Mouse (Mus musculus): ENCODE results near the gene Msantd3. TPM values are rescaled to one million over a fixed set of nuclear protein-coding genes. Genes with fewer than 3 reads are reported as not detected.

Gene Msantd3
- 32.1 and 38.6 TPM in 2 replicates for polyA plus RNA-seq (2014; fragmentation: Nextera tagmentation; extraction: Ambion mirVana)

DNA sequence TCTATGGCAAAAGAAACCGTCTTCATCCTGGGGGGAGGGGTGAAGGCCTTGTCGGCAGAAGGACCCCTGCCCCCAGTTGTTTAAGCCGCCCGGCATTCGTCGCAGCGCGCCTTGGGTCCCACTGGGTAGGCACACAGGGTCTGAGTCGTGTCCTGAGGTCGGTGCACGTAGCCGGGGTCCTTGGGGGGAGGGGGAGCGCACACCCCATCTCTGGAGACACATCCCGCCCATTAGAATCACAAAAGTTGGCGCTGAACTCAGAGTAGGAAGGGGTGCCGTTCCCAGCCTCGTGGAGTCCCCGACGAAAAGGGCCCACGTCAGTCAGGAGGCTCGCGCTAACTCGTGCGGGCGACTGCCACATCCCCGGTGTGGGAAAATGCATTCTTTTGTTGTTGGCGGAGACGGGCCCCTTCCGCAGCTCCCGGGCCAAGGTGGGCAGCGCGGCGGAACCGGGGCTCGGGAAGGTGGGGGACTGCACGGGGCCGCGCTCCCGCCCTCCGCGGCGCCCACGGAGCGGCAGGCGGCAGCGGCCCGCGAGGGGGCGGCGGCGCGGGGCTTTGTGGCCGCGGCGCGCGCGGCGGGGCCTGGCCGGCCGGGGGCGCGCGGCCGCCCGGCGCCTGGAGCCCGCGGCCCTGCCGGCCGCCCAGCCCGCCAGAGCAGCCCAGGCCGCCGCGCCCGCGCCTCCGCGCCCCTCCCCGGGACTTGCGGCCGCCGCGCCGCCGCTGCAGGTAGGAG, at the start of gene Msantd3:
Gene Msantd3 (plus strand): TSS at position 95 of the 735 bp plus-strand sequence.
- Histone ChIP-seq H3K36me3 (ENCODE audit: control insufficient read depth, insufficient read depth, low read length) (no peaks in the 10 kb centered on the region), H3K9ac (ENCODE audit: low read depth, low read length) (peak within 1 kb of the TSS; percentile 96), H3K4me2 (replicated peaks; ENCODE audit: low read depth, low read length) (peak within 1 kb of the TSS; percentile 78), H3K4me1 (ENCODE audit: control insufficient read depth, insufficient read depth, low read length) (peaks cover 20% of the 10 kb centered on the region), H3K9me3 (ENCODE audit: control insufficient read depth, low read length) (no peaks in the 10 kb centered on the region), H3K27me3 (ENCODE audit: control insufficient read depth, insufficient read depth, low read length) (no peaks in the 10 kb centered on the region), H3K4me3 (ENCODE audit: low read length) (peak within 1 kb of the TSS; percentile 83), H3K27ac (ENCODE audit: low read depth, low read length) (peak within 1 kb of the TSS; percentile 93)
- ATAC-seq (ENCODE audit: low FRiP score, low TSS enrichment) = peak; percentile 81
- WGBS = under 1% methylated on average over 48 of the region's 86 CpGs

DNA sequence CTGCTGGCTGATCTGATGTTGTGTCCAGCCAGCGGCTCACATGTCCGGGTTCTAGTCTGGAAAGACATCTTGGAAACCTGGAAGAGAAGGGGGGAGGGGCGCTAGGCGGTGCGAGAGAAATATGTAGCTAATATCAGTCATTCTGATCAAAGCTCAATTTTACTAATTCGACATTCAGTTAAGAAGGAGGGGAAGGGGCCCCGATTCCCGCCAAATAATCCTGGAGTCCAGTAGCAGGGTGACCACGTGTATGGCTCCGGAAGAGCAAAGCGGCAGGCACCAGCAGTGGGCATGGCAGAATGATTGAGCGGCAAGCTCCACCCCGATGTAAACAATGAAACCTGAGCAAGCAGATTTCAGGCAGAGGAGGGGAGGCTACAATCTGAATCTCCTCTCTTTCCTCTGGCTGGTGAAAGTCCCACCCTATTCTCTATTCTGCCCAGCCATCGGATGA, 48.4 kb upstream of the Msantd3 start:
- peak overlapping the region; percentile 45 for H3K9ac ChIP-seq (ENCODE audit: low read depth, low read length)
- H3K4me1 ChIP-seq (ENCODE audit: control insufficient read depth, insufficient read depth, low read length) = no peaks in the 10 kb centered on the region
- no peaks in the 10 kb centered on the region for H3K27me3 ChIP-seq (ENCODE audit: control insufficient read depth, insufficient read depth, low read length)
- 7% methylated on average over 14 of the region's 14 CpGs for WGBS
- ATAC-seq (ENCODE audit: low FRiP score, low TSS enrichment) = peak; percentile 83
- no peak overlapping the region for H3K27ac ChIP-seq (ENCODE audit: low read depth, low read length)
- H3K4me2 ChIP-seq (replicated peaks; ENCODE audit: low read depth, low read length) = peak overlapping the region; percentile 46
- H3K4me3 ChIP-seq (ENCODE audit: low read length) = peak overlapping the region; percentile 25
- H3K9me3 ChIP-seq (ENCODE audit: control insufficient read depth, low read length) = no peaks in the 10 kb centered on the region
- H3K36me3 ChIP-seq (ENCODE audit: control insufficient read depth, insufficient read depth, low read length) = no peaks in the 10 kb centered on the region

DNA sequence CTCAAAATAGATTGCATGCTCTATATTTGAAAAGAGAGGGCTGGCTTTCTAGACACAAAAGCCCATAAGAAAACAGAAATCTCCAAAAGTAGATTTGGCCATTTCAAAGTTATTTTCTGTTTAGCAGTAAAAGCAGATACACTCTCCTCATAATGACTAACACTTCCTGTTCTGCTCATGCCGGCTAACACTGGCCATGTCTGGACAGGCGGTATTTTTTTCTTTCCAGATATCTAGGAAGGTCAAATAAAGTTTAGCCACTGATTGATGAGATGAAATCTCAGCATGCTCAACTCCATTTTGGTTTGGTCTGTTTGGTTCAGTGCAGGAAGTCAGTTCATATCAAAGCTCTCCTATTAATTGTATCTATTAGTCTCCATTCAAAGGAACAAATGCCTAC, 47.2 kb upstream of the Msantd3 start:
- Histone ChIP-seq H3K4me1 (ENCODE audit: control insufficient read depth, insufficient read depth, low read length) (no peaks in the 10 kb centered on the region), H3K36me3 (ENCODE audit: control insufficient read depth, insufficient read depth, low read length) (no peaks in the 10 kb centered on the region), H3K27me3 (ENCODE audit: control insufficient read depth, insufficient read depth, low read length) (no peaks in the 10 kb centered on the region), H3K4me3 (ENCODE audit: low read length) (no peak overlapping the region), H3K9ac (ENCODE audit: low read depth, low read length) (no peak overlapping the region), H3K4me2 (replicated peaks; ENCODE audit: low read depth, low read length) (no peak overlapping the region), H3K9me3 (ENCODE audit: control insufficient read depth, low read length) (no peaks in the 10 kb centered on the region), H3K27ac (ENCODE audit: low read depth, low read length) (no peak overlapping the region)
- WGBS = 57% methylated on average over 2 of the region's 2 CpGs
- no peak for ATAC-seq (ENCODE audit: low FRiP score, low TSS enrichment)

DNA sequence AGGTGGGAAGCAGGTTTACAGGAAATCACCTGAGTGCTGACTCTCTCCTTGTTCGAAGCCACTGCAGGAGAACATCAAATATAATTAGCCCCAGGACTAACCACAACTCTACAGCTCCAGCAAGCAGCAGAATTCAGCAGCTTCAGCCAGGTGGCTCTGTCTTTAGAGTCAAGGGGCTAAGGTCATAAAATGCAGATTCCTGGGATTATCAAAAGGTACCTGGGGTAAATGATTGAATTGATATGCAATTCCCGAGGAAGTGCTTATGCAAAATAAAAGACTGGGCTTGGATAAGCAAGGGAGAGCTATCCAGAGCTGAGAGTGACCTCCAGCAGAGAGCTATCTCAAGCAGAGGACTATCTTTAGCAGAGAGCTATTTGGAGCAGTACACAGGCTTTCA, 28.9 kb upstream of the Msantd3 start:
- Histone ChIP-seq H3K27ac (ENCODE audit: low read depth, low read length) (no peak overlapping the region), H3K9me3 (ENCODE audit: control insufficient read depth, low read length) (no peaks in the 10 kb centered on the region), H3K4me3 (ENCODE audit: low read length) (no peak overlapping the region), H3K36me3 (ENCODE audit: control insufficient read depth, insufficient read depth, low read length) (no peaks in the 10 kb centered on the region), H3K4me1 (ENCODE audit: control insufficient read depth, insufficient read depth, low read length) (no peaks in the 10 kb centered on the region), H3K9ac (ENCODE audit: low read depth, low read length) (no peak overlapping the region), H3K27me3 (ENCODE audit: control insufficient read depth, insufficient read depth, low read length) (no peaks in the 10 kb centered on the region), H3K4me2 (replicated peaks; ENCODE audit: low read depth, low read length) (no peak overlapping the region)
- 24% methylated on average over 2 of the region's 2 CpGs for WGBS
- no peak for ATAC-seq (ENCODE audit: low FRiP score, low TSS enrichment)

DNA sequence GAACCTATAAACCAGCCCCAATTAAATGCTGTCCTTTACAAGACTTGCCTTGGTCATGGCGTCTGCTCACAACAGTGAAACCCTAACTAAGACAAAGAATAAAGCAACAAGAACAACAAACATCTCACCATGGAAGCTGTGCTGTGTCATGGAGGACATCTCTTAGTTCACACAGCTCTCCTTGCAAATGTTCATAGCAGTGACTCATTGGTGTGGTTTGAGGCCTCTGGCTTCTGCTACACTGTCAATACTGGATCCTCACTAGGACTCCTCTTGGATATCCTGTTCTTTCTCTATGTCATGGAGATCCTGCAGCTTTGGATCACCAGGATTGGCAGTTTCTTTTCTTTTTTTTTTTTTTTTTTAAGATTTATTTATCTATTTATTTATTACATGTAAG, 10.2 kb upstream of the Msantd3 start:
- WGBS = 96% methylated on average over 1 of the region's 1 CpGs
- Histone ChIP-seq H3K9ac (ENCODE audit: low read depth, low read length) (no peak overlapping the region), H3K4me1 (ENCODE audit: control insufficient read depth, insufficient read depth, low read length) (no peaks in the 10 kb centered on the region), H3K36me3 (ENCODE audit: control insufficient read depth, insufficient read depth, low read length) (no peaks in the 10 kb centered on the region), H3K27me3 (ENCODE audit: control insufficient read depth, insufficient read depth, low read length) (no peaks in the 10 kb centered on the region), H3K9me3 (ENCODE audit: control insufficient read depth, low read length) (no peaks in the 10 kb centered on the region), H3K4me3 (ENCODE audit: low read length) (no peak overlapping the region), H3K27ac (ENCODE audit: low read depth, low read length) (no peak overlapping the region), H3K4me2 (replicated peaks; ENCODE audit: low read depth, low read length) (no peak overlapping the region)
- no peak for ATAC-seq (ENCODE audit: low FRiP score, low TSS enrichment)

DNA sequence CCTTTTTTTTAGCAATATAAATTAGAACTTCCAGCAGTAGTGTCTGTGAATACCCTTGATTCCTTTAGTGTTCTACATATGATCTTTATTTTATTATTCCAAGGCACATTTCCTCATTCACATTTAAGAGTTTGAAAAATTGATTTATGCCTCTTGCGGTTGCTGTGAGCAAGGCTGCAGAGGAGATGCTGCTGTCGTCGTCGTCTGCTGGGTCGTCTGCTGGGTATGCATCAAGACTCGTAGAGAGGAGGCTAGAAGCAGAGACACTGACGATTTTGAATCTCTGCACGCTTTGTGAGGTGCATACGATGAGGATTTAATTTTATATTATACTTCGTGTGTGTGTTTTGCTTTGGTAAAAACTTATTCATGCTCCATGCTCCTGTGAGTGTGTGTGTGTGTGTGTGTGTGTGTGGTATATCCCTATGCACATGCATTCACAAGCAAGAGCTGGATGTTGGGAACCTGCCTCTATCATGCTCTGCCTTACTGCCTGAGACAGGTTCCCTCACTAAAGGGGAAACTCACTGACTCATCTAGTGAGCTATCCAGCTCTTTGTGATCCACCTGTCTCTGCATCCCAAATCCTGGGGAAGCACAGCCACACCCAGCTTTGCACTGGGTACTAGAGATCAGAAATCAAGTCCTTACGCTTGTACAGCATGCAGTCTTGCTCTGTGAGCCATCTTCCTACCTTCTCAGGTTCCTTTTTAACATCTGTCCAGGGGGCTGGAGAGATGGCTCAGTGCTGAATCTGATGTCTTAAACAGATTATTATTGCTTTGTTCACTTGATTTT, 7.7 kb upstream of the Msantd3 start:
- no peak overlapping the region for H3K27ac ChIP-seq (ENCODE audit: low read depth, low read length)
- 74% methylated on average over 11 of the region's 11 CpGs for WGBS
- H3K4me1 ChIP-seq (ENCODE audit: control insufficient read depth, insufficient read depth, low read length) = no peaks in the 10 kb centered on the region
- H3K4me2 ChIP-seq (replicated peaks; ENCODE audit: low read depth, low read length) = no peak overlapping the region
- H3K36me3 ChIP-seq (ENCODE audit: control insufficient read depth, insufficient read depth, low read length) = no peaks in the 10 kb centered on the region
- no peak overlapping the region for H3K9ac ChIP-seq (ENCODE audit: low read depth, low read length)
- ATAC-seq (ENCODE audit: low FRiP score, low TSS enrichment) = no peak
- no peaks in the 10 kb centered on the region for H3K27me3 ChIP-seq (ENCODE audit: control insufficient read depth, insufficient read depth, low read length)
- H3K9me3 ChIP-seq (ENCODE audit: control insufficient read depth, low read length) = no peaks in the 10 kb centered on the region
- H3K4me3 ChIP-seq (ENCODE audit: low read length) = no peak overlapping the region

DNA sequence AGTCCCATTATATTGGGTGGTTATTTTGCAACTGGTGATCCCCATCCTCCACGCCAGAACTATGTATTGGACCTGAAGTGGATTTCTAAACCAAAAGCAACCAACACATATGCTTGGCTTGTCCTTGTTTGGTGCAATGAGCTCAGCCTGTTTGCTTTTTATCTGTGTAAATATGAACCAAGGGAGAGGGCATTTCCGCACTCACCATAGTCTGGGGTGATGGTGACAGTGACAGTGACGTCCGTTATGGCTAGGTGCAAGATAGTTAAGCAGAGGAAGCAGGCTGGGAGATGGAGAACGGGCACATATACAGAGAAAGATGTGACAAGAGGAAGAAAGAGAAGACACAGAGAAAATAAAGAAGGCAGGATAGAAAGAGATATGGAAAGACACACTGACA, 3.5 kb upstream of the Msantd3 start:
- no peak overlapping the region for H3K9ac ChIP-seq (ENCODE audit: low read depth, low read length)
- no peak overlapping the region for H3K4me2 ChIP-seq (replicated peaks; ENCODE audit: low read depth, low read length)
- no peaks in the 10 kb centered on the region for H3K9me3 ChIP-seq (ENCODE audit: control insufficient read depth, low read length)
- WGBS = 90% methylated on average over 5 of the region's 5 CpGs
- H3K27me3 ChIP-seq (ENCODE audit: control insufficient read depth, insufficient read depth, low read length) = no peaks in the 10 kb centered on the region
- ATAC-seq (ENCODE audit: low FRiP score, low TSS enrichment) = no peak
- no peak overlapping the region for H3K27ac ChIP-seq (ENCODE audit: low read depth, low read length)
- H3K4me3 ChIP-seq (ENCODE audit: low read length) = no peak overlapping the region
- no peaks in the 10 kb centered on the region for H3K36me3 ChIP-seq (ENCODE audit: control insufficient read depth, insufficient read depth, low read length)
- no peaks in the 10 kb centered on the region; the same call in 1 of the 2 replicates for H3K4me1 ChIP-seq (ENCODE audit: control insufficient read depth, insufficient read depth, low read length)

DNA sequence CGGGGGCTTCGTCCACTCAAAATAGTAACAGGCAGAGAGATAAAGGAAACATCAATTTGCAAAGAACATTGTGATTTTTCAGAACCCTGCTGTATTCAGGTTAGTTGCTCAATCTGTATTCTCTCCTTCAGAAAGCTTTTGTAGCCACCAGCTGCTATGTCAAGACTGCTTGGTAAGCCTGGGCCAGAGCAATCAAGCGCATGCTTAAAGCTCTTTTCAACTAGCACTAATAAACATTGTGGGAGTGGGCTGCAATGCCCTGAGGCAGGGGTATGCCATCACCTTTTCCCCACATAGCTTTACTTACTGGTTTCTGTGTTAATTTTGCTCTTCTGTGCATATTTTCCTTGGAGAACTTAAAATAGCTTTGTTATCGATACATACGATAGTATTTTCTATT, 2.7 kb upstream of the Msantd3 start:
- Histone ChIP-seq H3K36me3 (ENCODE audit: control insufficient read depth, insufficient read depth, low read length) (no peaks in the 10 kb centered on the region), H3K4me3 (ENCODE audit: low read length) (no peak overlapping the region), H3K27ac (ENCODE audit: low read depth, low read length) (no peak overlapping the region), H3K4me1 (ENCODE audit: control insufficient read depth, insufficient read depth, low read length) (peaks cover 6% of the 10 kb centered on the region), H3K27me3 (ENCODE audit: control insufficient read depth, insufficient read depth, low read length) (no peaks in the 10 kb centered on the region), H3K9ac (ENCODE audit: low read depth, low read length) (no peak overlapping the region), H3K9me3 (ENCODE audit: control insufficient read depth, low read length) (no peaks in the 10 kb centered on the region), H3K4me2 (replicated peaks; ENCODE audit: low read depth, low read length) (no peak overlapping the region)
- no peak for ATAC-seq (ENCODE audit: low FRiP score, low TSS enrichment)
- WGBS = 89% methylated on average over 5 of the region's 5 CpGs

DNA sequence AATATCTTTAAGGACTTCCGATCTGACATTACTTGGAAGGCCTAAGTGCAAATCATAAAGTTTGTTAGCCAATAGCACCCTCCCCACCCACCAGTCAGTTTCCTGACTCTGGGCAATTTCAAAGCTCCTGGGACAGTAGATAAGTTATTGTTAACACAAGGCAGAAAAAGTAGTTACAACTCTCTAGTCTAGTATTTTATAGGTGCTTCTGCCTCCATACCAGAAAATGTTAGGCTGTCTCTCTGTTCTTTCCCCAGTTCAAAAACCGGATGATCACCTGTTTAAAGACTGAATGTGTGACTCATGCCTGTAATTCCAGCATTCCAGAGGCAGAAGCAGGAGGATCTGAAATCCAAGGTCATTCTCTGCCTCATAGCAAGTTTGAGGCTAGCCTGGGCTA, 1.2 kb upstream of the Msantd3 start:
- H3K4me1 ChIP-seq (ENCODE audit: control insufficient read depth, insufficient read depth, low read length) = peaks cover 15% of the 10 kb centered on the region
- H3K4me3 ChIP-seq (ENCODE audit: low read length) = no peak overlapping the region
- H3K9ac ChIP-seq (ENCODE audit: low read depth, low read length) = no peak overlapping the region
- no peaks in the 10 kb centered on the region for H3K9me3 ChIP-seq (ENCODE audit: control insufficient read depth, low read length)
- no peaks in the 10 kb centered on the region for H3K27me3 ChIP-seq (ENCODE audit: control insufficient read depth, insufficient read depth, low read length)
- H3K27ac ChIP-seq (ENCODE audit: low read depth, low read length) = no peak overlapping the region
- no peaks in the 10 kb centered on the region for H3K36me3 ChIP-seq (ENCODE audit: control insufficient read depth, insufficient read depth, low read length)
- no peak overlapping the region for H3K4me2 ChIP-seq (replicated peaks; ENCODE audit: low read depth, low read length)
- no peak for ATAC-seq (ENCODE audit: low FRiP score, low TSS enrichment)
- WGBS = 94% methylated on average over 2 of the region's 2 CpGs
